Mouse (Mus musculus) brain, embryonic 14.5 days (tissue): ENCODE data around the gene Usp39.

ENCODE experiments used
- CTCF ChIP-seq: fragments of 200-500 bp; IDR thresholded peaks from 2 replicates; pipeline ENCODE4 v1.5.1; 2012; ENCODE audit warnings: inconsistent platforms, mild to moderate bottlenecking, moderate library complexity, borderline replicate concordance; ENCODE audit not compliant: insufficient read depth, insufficient read length; ENCODE audit errors: extremely low read depth
- POLR2A ChIP-seq: fragments of 200-500 bp; IDR thresholded peaks from 2 replicates; pipeline ENCODE4 v1.6.1; 2012; ENCODE audit warnings: mild to moderate bottlenecking, inconsistent platforms, borderline replicate concordance; ENCODE audit not compliant: poor library complexity, insufficient read depth, insufficient read length, severe bottlenecking; ENCODE audit errors: extremely low read depth

GRCm38 (mm10) chr6:72383142-72383820 lies 38.3 kb upstream of the Usp39 start:
- TF ChIP-seq POLR2A (no peak), CTCF (no peak)
